ENCODE assay signal across 9 mouse cellular contexts in the genomic region with DNA sequence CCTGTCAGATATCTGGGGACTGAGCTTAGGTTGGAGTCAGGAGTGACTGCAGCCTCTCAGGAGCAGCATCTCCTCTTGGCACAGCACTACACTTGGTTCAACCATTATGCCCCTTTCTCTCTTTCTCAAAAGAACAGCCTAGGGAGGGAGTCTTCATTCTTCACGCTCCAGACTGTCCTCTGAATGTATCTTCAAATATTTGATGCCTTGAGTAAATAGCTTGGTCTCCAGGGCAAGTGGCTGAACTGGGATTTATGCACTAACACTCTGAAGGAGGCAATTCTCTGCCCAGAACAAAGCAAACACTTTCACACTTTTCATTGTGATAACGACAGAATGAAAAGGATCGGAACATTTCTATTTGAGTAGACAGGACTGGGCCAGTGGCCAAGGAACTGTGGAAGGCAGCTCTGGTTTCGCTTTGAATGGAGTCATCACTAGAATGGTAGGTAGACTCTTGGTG. TPM values are rescaled to one million over a fixed set of nuclear protein-coding genes. Genes with fewer than 3 reads are reported as not detected.
DNase-seq lines count a peak whose midpoint lies in the region; ATAC-seq lines count a peak whose summit lies in the region.
"Had no signal": no experiment of that assay in that cellular context is flagged by ENCODE, and none has a peak within 500 bp of the region (broad histone marks: within the 10 kb centered on the region; RNA-seq: fewer than 3 reads in every experiment).

No protein-coding gene starts in this region.

- no peaks in the 10 kb centered on the region; the same call in 1 of the 2 replicates for H3K27me3 ChIP-seq in midbrain, embryonic 13.5 days
- H3K27me3 ChIP-seq in midbrain, embryonic 10.5 days (ENCODE audit: low read depth, poor library complexity, severe bottlenecking): peaks cover 27% of the 10 kb centered on the region
- no peaks in the 10 kb centered on the region for H3K27me3 ChIP-seq in kidney, embryonic 15.5 days

- no peak overlapping the region for H3K27ac ChIP-seq in midbrain, embryonic 13.5 days
- H3K27ac ChIP-seq in midbrain, embryonic 10.5 days (replicated peaks): no peak overlapping the region
- H3K27ac ChIP-seq in macrophage: peak overlapping the region; percentile 83
- no peak overlapping the region for H3K27ac ChIP-seq in kidney, embryonic 15.5 days

- H3K36me3 ChIP-seq in midbrain, embryonic 13.5 days: no peaks in the 10 kb centered on the region
- H3K36me3 ChIP-seq in midbrain, embryonic 10.5 days: no peaks in the 10 kb centered on the region
- H3K36me3 ChIP-seq in macrophage (ENCODE audit: inconsistent target): no peaks in the 10 kb centered on the region
- H3K36me3 ChIP-seq in kidney, embryonic 15.5 days: no peaks in the 10 kb centered on the region

- no peak overlapping the region for H3K4me3 ChIP-seq in midbrain, embryonic 13.5 days (replicated peaks)
- H3K4me3 ChIP-seq in midbrain, embryonic 10.5 days: no peak overlapping the region
- peak overlapping the region; percentile 9; the same call in 1 of the 2 replicates for H3K4me3 ChIP-seq in macrophage (ENCODE audit: inconsistent target)
- no peak overlapping the region for H3K4me3 ChIP-seq in kidney, embryonic 15.5 days (replicated peaks)

- no peaks in the 10 kb centered on the region for H3K9me3 ChIP-seq in midbrain, embryonic 13.5 days
- H3K9me3 ChIP-seq in midbrain, embryonic 10.5 days (replicated peaks): no peaks in the 10 kb centered on the region
- no peaks in the 10 kb centered on the region for H3K9me3 ChIP-seq in kidney, embryonic 15.5 days (replicated peaks)

- ATAC-seq in midbrain, embryonic 13.5 days: peak; percentile 80
- ATAC-seq in kidney, embryonic 15.5 days (replicated peaks; ENCODE audit: low FRiP score): no peak
- ATAC-seq in megakaryocyte progenitor cell, adult 5-6 weeks (replicated peaks; ENCODE audit: poor library complexity): no peak

- WGBS in midbrain, embryonic 13.5 days: 29% methylated on average over 4 of the region's 4 CpGs
- WGBS in midbrain, embryonic 10.5 days: 64% methylated on average over 4 of the region's 4 CpGs
- 30% methylated on average over 4 of the region's 4 CpGs for WGBS in macrophage (ENCODE audit: missing documents)
- WGBS in kidney, embryonic 15.5 days: 53% methylated on average over 4 of the region's 4 CpGs

- no peak for DNase-seq in midbrain, embryonic 10.5 days (ENCODE audit: low spot score)
- DNase-seq in heart, adult 8-10 months (ENCODE audit: low spot score): peak; percentile 72
- peak; percentile 41 for DNase-seq in layer of hippocampus, adult 9-10 months (ENCODE audit: low spot score)
- no peak for DNase-seq in cerebellum, adult 8-10 months

- H3K79me2 ChIP-seq in macrophage (ENCODE audit: inconsistent target): no peaks in the 10 kb centered on the region

- no peak overlapping the region for H3K9ac ChIP-seq in midbrain, embryonic 13.5 days (replicated peaks)
- H3K9ac ChIP-seq in kidney, embryonic 15.5 days: no peak overlapping the region

- no peak overlapping the region for H3K4me2 ChIP-seq in midbrain, embryonic 13.5 days (replicated peaks)
- H3K4me2 ChIP-seq in kidney, embryonic 15.5 days: no peak overlapping the region

- H3K4me1 ChIP-seq in midbrain, embryonic 13.5 days (replicated peaks): 0 out of 2 replicates have a peak, but pooled peaks cover 4% of the 10 kb centered on the region
- peaks cover 5% of the 10 kb centered on the region; the same call in 1 of the 2 replicates for H3K4me1 ChIP-seq in midbrain, embryonic 10.5 days
- H3K4me1 ChIP-seq in kidney, embryonic 15.5 days: no peaks in the 10 kb centered on the region

RNA-seq across cellular contexts. Expression of a gene that starts 59.8 kb away (rescaled TPM):
- polyA plus RNA-seq in midbrain, embryonic 13.5 days (2015; fragmentation: Nextera tagmentation; extraction: Ambion mirVana): not detected in 2 replicates
- polyA plus RNA-seq in midbrain, embryonic 10.5 days (2016; fragmentation: Nextera tagmentation; extraction: Ambion mirVana): 0.07 TPM in 1 of 2 replicates, not detected in the other
- 1 to 10 TPM; 4.1 to 4.8 (median 4.2) TPM for total RNA-seq in heart, adult 8-10 months (2022)
- total RNA-seq in macrophage (2018; cell fraction: chromatin; rRNA removed): 1,000 to 10,000 TPM in 16 of 26 experiments, 100 to 1,000 TPM in 8, 10 to 100 TPM in 2; 29.2 to 2,781 (median 1,347) TPM
- 100 to 1,000 TPM in 18 of 26 experiments, 10 to 100 TPM in 8; 11.7 to 899 (median 152) TPM for total RNA-seq in macrophage (2018; cell fraction: cytosol; rRNA removed)
- total RNA-seq in macrophage (2018; cell fraction: nucleus; rRNA removed): 1,000 to 10,000 TPM in 16 of 26 experiments, 100 to 1,000 TPM in 8, 10 to 100 TPM in 2; 30.6 to 5,458 (median 1,134) TPM
- polyA plus RNA-seq in macrophage (2018): 20.5 to 49.5 TPM (median 24.0 TPM) in 3 replicates
- polyA plus RNA-seq in kidney, embryonic 15.5 days (2015; fragmentation: Nextera tagmentation; extraction: Ambion mirVana): 0.16 and 0.41 TPM in 2 replicates
- 1.1 TPM in 2 replicates for total RNA-seq in megakaryocyte progenitor cell, adult 5-6 weeks (2015)
- total RNA-seq in megakaryocyte progenitor cell, adult 5-6 weeks (2017): 3.5 and 11.8 TPM in 2 replicates
- polyA plus RNA-seq: neural tube, embryonic 11.5 days had no signal

Comparison
In these comparisons a context has a peak if more than half of its experiments do, and no peak if none do; other contexts are left out.
1. DNase-seq: peak in heart, adult 8-10 months (single experiment) and layer of hippocampus, adult 9-10 months (single experiment); none in midbrain, embryonic 10.5 days (single experiment) and cerebellum, adult 8-10 months (single experiment).
2. RNA of a gene that starts 59.8 kb away (polyA plus RNA-seq): 20.5 to 49.5 TPM in macrophage; 0.16 to 0.41 TPM in kidney, embryonic 15.5 days, 0.07 TPM in midbrain, embryonic 10.5 days and not detected in midbrain, embryonic 13.5 days; every median in the first group is over 10 times any median in the second.